Mouse (Mus musculus) embryonic facial prominence, embryonic 13.5 days (tissue): ENCODE data around the gene Myoz1. TPM values are rescaled to one million over a fixed set of nuclear protein-coding genes. Genes with fewer than 3 reads are reported as not detected.

Source experiments
- ATAC-seq: fragments of 200-750 bp; cut with Nextera tagmentation; 2 replicates; pipeline ENCODE4 v1.8.0; 2017; ENCODE audit warnings: low read depth; ENCODE audit not compliant: insufficient number of reproducible peaks, insufficient read depth, low FRiP score, low TSS enrichment
- H3K27ac ChIP-seq: fragments of 300-500 bp; sonication (generic); 2 replicates; pipeline ENCODE4 v1.5.1; 2015; ENCODE audit warnings: moderate library complexity, mild to moderate bottlenecking, inconsistent platforms
- H3K27me3 ChIP-seq: fragments of 300-500 bp; sonication (generic); 2 replicates; pipeline ENCODE4 v1.6.1; 2015; ENCODE audit warnings: mild to moderate bottlenecking, inconsistent platforms
- H3K36me3 ChIP-seq: fragments of 300-500 bp; sonication (generic); 2 replicates; pipeline ENCODE4 v1.6.1; 2015; ENCODE audit warnings: mild to moderate bottlenecking, inconsistent platforms
- H3K4me1 ChIP-seq: fragments of 300-500 bp; sonication (generic); 2 replicates; pipeline ENCODE4 v1.6.1; 2015; ENCODE audit warnings: inconsistent platforms
- H3K4me2 ChIP-seq: fragments of 300-500 bp; sonication (generic); 2 replicates; pipeline ENCODE4 v1.6.1; 2015; ENCODE audit warnings: moderate library complexity, mild to moderate bottlenecking, inconsistent platforms
- H3K4me3 ChIP-seq: fragments of 300-500 bp; sonication (generic); 2 replicates; pipeline ENCODE4 v1.5.1; 2015; ENCODE audit warnings: mild to moderate bottlenecking, inconsistent platforms
- H3K9ac ChIP-seq: fragments of 300-500 bp; sonication (generic); 2 replicates; pipeline ENCODE4 v1.6.1; 2015; ENCODE audit warnings: mild to moderate bottlenecking, inconsistent platforms
- H3K9me3 ChIP-seq: fragments of 300-500 bp; sonication (generic); 2 replicates; pipeline ENCODE4 v1.6.1; 2016; ENCODE audit warnings: inconsistent platforms
- WGBS: fragments of 180-500 bp; shearing (Covaris S2); methylation state at CpG from one replicate; pipeline ENCODE4 v1.1.7; 2015; ENCODE audit warnings: mixed read lengths; 5-methylcytosine and 5-hydroxymethylcytosine counted together
- polyA plus RNA-seq: library from polyadenylated mRNA; unstranded; fragments of >200 nt; fragmentation: Nextera tagmentation; extraction: Ambion mirVana; gene quantifications from 2 replicates; pipeline ENCODE4 v1.2.1, GENCODE M21; 2015

The Myoz1 gene
- polyA plus RNA-seq, 1 experiment from 2014 or later, result 0.62 TPM

DNA sequence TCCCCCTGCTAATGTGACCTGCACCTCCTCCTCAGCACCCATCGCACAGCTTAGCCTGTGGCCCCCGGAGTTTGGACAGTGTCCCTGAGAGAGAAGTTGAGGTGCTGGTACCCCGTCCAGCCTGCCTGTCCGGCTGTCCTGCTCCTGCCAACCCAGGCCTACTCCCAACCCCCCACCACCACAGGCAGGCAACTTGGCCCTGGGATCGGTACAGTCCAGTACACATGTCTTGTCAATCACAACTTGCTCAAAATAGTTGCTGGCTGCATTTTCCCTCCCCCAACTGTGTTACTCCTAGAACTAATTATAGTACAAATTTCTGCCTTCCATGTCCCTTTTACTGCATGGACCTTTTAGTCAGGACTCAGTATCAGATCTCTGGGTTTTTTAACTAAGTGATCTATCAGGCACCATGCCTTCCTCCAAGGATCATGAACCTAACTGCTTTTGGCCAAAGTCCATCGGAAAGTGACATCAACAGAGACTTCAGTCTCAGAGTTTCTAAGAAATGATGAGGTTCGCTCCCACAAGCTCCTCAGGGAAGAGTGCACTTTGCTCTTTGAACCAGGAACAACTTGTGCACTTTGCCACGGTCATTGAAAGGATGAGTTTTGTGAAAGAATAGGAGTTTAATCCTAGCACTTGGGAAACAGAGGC is 11.9 kb upstream of the Myoz1 start, which contains the start of gene Synpo2l:
Synpo2l (minus strand) TSS at position 201 of the 657 bp plus-strand sequence.
- Histone ChIP-seq H3K4me1 (no peaks in the 10 kb centered on the region), H3K36me3 (no peaks in the 10 kb centered on the region), H3K27me3 (peaks cover 27% of the 10 kb centered on the region), H3K4me3 (no peak within 1 kb of the TSS), H3K9ac (no peak within 1 kb of the TSS), H3K27ac (no peak within 1 kb of the TSS), H3K4me2 (no peak within 1 kb of the TSS), H3K9me3 (no peaks in the 10 kb centered on the region)
- ATAC-seq, result no peak
- WGBS, result 80% methylated on average over 8 of the region's 8 CpGs

DNA sequence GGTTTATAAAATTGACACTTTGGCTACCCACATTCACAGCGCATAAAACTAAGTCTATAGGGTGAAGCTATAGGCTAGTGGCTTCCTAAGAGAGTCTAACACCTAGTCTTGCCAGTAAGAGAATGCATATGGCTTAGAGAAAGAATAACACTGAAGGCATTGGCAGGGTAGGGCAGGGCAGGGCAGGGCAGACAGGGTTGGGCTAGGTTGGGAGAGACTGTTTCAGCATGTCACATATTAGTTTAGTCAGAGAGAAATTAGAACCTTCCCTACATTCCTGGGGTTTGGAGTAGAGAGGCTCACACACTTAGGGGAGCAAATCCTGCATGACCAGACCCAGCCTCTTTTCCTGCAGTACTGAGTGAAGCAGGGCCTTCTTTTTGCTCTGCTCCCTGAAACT is 11.1 kb upstream of the Myoz1 start:
- no peak overlapping the region for H3K4me3 ChIP-seq
- H3K4me1 ChIP-seq, result peaks cover under 1% of the 10 kb centered on the region
- 65% methylated on average over 1 of the region's 1 CpGs for WGBS
- no peak overlapping the region for H3K9ac ChIP-seq
- H3K27ac ChIP-seq, result no peak overlapping the region
- H3K27me3 ChIP-seq, result peaks cover 27% of the 10 kb centered on the region
- no peak overlapping the region for H3K4me2 ChIP-seq
- no peak for ATAC-seq
- H3K36me3 ChIP-seq, result no peaks in the 10 kb centered on the region
- no peaks in the 10 kb centered on the region for H3K9me3 ChIP-seq

- Histone ChIP-seq H3K4me3 (no peak overlapping the region), H3K4me2 (no peak overlapping the region), H3K9me3 (no peaks in the 10 kb centered on the region), H3K4me1 (peaks cover 17% of the 10 kb centered on the region), H3K27me3 (peaks cover 15% of the 10 kb centered on the region), H3K9ac (no peak overlapping the region), H3K27ac (no peak overlapping the region), H3K36me3 (no peaks in the 10 kb centered on the region)
- WGBS, result 51% methylated on average over 3 of the region's 3 CpGs
- ATAC-seq, result no peak
These were observed 8.1 kb upstream of the Myoz1 start for GRCm38 (mm10) chr14:20664436-20664835.

- WGBS, result 67% methylated on average over 2 of the region's 2 CpGs
- ATAC-seq, result no peak
- no peak overlapping the region for H3K4me3 ChIP-seq
- H3K9me3 ChIP-seq, result no peaks in the 10 kb centered on the region
- no peak overlapping the region for H3K4me2 ChIP-seq
- peaks cover 7% of the 10 kb centered on the region for H3K27me3 ChIP-seq
- no peak overlapping the region for H3K9ac ChIP-seq
- no peak overlapping the region for H3K27ac ChIP-seq
- H3K36me3 ChIP-seq, result no peaks in the 10 kb centered on the region
- peaks cover 17% of the 10 kb centered on the region for H3K4me1 ChIP-seq
These were observed 7.3 kb upstream of the Myoz1 start for GRCm38 (mm10) chr14:20663601-20664000.

- H3K27me3 ChIP-seq, result peaks cover 6% of the 10 kb centered on the region
- no peaks in the 10 kb centered on the region for H3K36me3 ChIP-seq
- H3K9ac ChIP-seq, result no peak overlapping the region
- peak overlapping the region; percentile 91; the same call in 1 of the 2 replicates for H3K4me2 ChIP-seq
- no peak overlapping the region; the same call in 1 of the 2 replicates for H3K27ac ChIP-seq
- WGBS, result 86% methylated on average over 3 of the region's 3 CpGs
- ATAC-seq, result no peak
- peaks cover 17% of the 10 kb centered on the region for H3K4me1 ChIP-seq
- H3K9me3 ChIP-seq, result no peaks in the 10 kb centered on the region
- H3K4me3 ChIP-seq, result no peak overlapping the region
These were observed 6.4 kb upstream of the Myoz1 start for GRCm38 (mm10) chr14:20662740-20663139.

GRCm38 (mm10) chr14:20661661-20662331 is 5.5 kb upstream of the Myoz1 start:
- Histone ChIP-seq H3K4me1 (peaks cover 17% of the 10 kb centered on the region), H3K4me3 (peak overlapping the region; percentile 72), H3K4me2 (peak overlapping the region; percentile 91), H3K9ac (peak overlapping the region; percentile 88), H3K9me3 (no peaks in the 10 kb centered on the region), H3K36me3 (no peaks in the 10 kb centered on the region), H3K27ac (peak overlapping the region; percentile 94), H3K27me3 (peaks cover 6% of the 10 kb centered on the region)
- 0 out of 2 replicates have a peak, but pooled peaks have one; percentile 15 for ATAC-seq
- 11% methylated on average over 19 of the region's 19 CpGs for WGBS

DNA sequence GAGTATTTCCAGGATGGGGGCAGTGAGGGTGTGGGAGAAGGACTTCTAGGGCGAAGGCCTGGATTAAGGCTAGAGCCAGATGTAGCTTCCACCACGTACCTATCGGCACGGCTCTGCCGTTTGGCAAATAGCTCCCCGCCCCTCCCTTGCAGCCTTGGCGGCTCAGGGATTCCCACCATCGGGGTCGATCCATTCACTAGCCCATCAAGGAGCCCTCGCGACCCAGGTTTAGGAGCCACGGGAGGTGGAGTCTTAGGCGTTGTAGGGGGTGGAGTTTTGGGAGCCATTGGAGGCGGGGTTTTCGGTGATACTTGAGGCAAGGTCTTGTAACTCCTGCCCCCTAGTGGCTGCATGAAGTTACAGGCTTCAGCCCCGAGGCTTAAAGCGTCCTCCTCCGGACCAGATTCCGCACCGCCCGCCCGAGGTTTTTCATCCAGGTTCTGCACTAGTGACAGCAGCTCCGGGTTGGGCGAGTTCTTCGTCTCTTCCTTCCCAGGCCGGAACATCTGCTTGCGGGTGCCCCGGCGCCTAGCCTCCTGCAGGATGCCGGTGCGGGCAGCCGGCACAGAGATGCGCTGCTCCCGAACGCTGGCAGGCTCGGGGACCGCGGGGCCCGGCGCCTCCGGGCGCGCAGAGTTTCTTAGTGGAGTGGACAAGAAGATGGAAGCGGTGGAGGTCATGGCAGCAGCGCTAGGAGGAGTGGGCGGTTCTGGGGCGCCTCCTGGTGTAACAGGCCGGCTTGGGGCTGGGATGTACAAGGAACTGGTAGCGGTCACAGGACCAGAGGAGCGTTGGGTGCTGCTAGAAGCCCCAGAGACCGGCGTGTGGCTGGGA is 4.7 kb upstream of the Myoz1 start:
- Histone ChIP-seq H3K4me2 (peak overlapping the region; percentile 91), H3K4me3 (peak overlapping the region; percentile 72), H3K4me1 (peaks cover 17% of the 10 kb centered on the region), H3K27ac (peak overlapping the region; percentile 94), H3K9me3 (no peaks in the 10 kb centered on the region), H3K9ac (peak overlapping the region; percentile 88), H3K36me3 (no peaks in the 10 kb centered on the region), H3K27me3 (peaks cover 4% of the 10 kb centered on the region)
- WGBS, result 2% methylated on average over 52 of the region's 52 CpGs
- peak; percentile 76 for ATAC-seq

DNA sequence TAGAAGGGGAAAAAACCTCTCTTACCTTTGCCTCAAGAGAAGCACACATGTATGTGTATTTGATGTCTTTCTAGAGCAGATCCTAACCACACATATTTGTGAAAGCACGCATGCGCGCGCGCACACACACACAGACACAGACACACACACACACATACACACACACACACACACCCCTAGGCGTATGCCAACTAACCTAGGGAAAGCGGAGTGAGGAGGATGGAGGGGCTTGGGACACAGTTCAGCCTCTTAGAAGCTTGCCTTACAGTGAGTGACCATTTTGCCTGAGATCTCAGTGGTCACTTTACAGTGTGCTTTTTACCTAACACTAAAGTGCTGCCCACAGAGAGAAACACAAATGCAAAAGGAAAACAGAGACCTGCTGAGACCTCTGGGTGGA is 3.3 kb upstream of the Myoz1 start:
- H3K27ac ChIP-seq, result no peak overlapping the region
- H3K4me1 ChIP-seq, result peaks cover 17% of the 10 kb centered on the region
- WGBS, result 95% methylated on average over 7 of the region's 7 CpGs
- H3K9me3 ChIP-seq, result no peaks in the 10 kb centered on the region
- no peak overlapping the region for H3K4me3 ChIP-seq
- no peak overlapping the region for H3K4me2 ChIP-seq
- no peaks in the 10 kb centered on the region for H3K36me3 ChIP-seq
- H3K9ac ChIP-seq, result no peak overlapping the region
- ATAC-seq, result no peak
- no peaks in the 10 kb centered on the region; the same call in 1 of the 2 replicates for H3K27me3 ChIP-seq

DNA sequence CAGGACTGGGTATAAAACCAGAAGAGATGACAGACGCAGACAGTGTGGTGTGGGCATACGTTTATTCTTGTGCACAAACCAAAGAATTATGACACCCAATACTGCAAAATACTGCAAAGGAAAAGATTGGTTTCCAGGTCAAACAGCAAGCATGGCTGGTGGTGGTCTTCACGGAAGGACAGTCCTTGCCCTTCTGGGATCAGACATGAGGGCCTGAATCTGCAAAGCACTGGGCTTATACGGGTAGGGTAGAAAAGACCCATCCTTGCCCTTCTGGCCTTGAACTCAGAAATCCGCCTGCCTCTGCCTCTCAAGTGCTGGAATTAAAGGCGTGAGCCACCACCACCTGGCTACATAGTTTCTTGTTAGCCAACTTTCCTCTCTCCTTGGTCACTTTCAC is 2.6 kb upstream of the Myoz1 start:
- ATAC-seq, result no peak

DNA sequence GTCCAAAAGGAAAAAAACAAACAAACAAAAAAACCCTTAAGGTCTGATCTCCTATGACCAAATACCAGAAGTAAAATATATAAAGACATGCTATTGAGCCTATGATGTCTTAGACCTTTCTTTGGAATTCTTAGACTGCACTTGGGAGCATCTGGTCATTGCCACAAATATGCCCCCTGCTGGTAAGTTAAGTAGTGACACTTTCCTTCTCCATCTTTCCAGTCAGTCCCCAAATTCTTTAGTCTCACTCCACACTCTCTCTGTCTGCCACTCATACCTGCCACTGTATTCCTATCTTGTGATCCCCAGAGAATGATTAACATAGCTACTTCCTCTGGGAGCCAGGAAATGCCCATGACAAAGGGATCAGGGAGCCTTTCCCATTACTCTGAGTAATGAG is 2.0 kb upstream of the Myoz1 start:
- Histone ChIP-seq H3K9me3 (no peaks in the 10 kb centered on the region), H3K4me3 (no peak overlapping the region), H3K27me3 (no peaks in the 10 kb centered on the region; the same call in 1 of the 2 replicates), H3K9ac (no peak overlapping the region), H3K27ac (no peak overlapping the region), H3K4me2 (no peak overlapping the region), H3K4me1 (peaks cover 17% of the 10 kb centered on the region), H3K36me3 (no peaks in the 10 kb centered on the region)
- no peak for ATAC-seq

More for the DNA sequence above, 2.6 kb upstream of the Myoz1 start:
- no peaks in the 10 kb centered on the region for H3K9me3 ChIP-seq
- H3K4me2 ChIP-seq, result no peak overlapping the region
- H3K9ac ChIP-seq, result no peak overlapping the region
- no peak overlapping the region for H3K4me3 ChIP-seq
- no peaks in the 10 kb centered on the region; the same call in 1 of the 2 replicates for H3K27me3 ChIP-seq
- WGBS, result 89% methylated on average over 6 of the region's 6 CpGs
- H3K4me1 ChIP-seq, result peaks cover 17% of the 10 kb centered on the region
- no peaks in the 10 kb centered on the region for H3K36me3 ChIP-seq
- no peak overlapping the region for H3K27ac ChIP-seq

DNA sequence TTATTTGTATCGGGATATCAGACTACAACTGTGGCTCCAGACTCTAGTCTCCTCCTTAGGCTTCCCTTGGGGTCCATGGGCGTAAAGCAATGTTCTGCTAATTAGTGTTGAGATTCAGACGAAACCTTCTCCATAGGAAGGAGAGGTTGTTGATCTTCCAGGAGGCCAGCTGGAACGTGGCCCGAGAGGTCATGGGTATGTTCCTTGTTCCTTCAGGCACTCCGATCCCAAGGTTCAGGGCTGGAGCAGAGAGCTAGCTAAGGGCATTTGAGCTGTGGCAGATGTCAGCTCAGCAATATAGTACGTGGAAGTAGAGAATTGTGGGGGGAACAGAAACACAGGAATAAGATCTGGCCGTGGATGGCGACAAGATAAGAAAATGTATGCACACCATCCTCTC is 609 bp downstream of the Myoz1 start:
- Histone ChIP-seq H3K4me3 (no peak overlapping the region), H3K4me2 (no peak overlapping the region), H3K4me1 (0 out of 2 replicates have a peak, but pooled peaks cover 6% of the 10 kb centered on the region), H3K9me3 (no peaks in the 10 kb centered on the region), H3K36me3 (no peaks in the 10 kb centered on the region), H3K27ac (no peak overlapping the region), H3K9ac (no peak overlapping the region), H3K27me3 (no peaks in the 10 kb centered on the region)
- 51% methylated on average over 9 of the region's 9 CpGs for WGBS
- ATAC-seq, result no peak
